Mouse (Mus musculus): ENCODE data around the gene Plekhg2. TPM values are rescaled to one million over a fixed set of nuclear protein-coding genes. Genes with fewer than 3 reads are reported as not detected.

Plekhg2 gene
- polyA plus RNA-seq, 1 experiment from 2014 or later = 15.9 TPM

DNA sequence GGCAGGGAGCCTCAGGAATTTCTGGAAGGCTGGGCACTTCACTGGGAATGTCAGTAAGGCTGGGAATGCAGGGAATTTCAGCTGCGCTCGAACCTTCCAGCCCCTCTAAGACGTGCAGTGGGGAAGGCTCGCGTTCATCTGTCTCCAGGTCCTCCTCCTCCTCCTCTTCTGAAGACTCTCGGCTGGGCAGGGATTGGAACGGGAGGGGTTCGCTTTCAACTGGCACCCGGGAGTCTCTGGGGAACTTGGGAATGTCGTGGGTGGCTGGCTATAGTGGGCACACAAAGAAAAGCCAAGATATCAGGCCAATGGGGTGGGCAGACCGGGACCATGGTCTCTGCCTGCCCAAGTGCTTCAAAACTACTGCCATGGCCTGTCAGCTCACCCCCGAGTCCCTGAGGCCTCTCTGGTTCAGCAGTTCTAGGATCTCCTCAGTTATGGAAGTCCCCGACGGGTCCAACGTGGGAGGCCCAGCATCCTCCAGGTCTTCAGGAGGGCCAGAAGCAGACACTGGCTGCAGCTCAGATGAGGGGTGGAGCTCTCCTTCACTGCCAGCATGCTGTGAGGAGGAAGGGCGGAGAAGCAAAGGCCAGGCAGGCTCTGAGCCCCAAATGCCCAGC lies 9.8 kb downstream of the Plekhg2 start:
- Histone ChIP-seq H3K27me3 (ENCODE audit: control insufficient read depth, insufficient read depth, low read length) (no peaks in the 10 kb centered on the region), H3K4me3 (ENCODE audit: low read depth, low read length) (no peak overlapping the region), H3K9me3 (ENCODE audit: control insufficient read depth, low read length) (no peaks in the 10 kb centered on the region), H3K9ac (replicated peaks; ENCODE audit: low read depth, low read length) (no peak overlapping the region), H3K27ac (ENCODE audit: low read depth, low read length) (no peak overlapping the region), H3K4me1 (ENCODE audit: control insufficient read depth, insufficient read depth, low read length) (no peaks in the 10 kb centered on the region), H3K4me2 (ENCODE audit: low read depth, low read length) (no peak overlapping the region), H3K36me3 (ENCODE audit: control insufficient read depth, insufficient read depth, low read length) (peaks cover 19% of the 10 kb centered on the region)
- 91% methylated on average over 16 of the region's 16 CpGs for WGBS
- ATAC-seq (ENCODE audit: low read depth) = no peak

DNA sequence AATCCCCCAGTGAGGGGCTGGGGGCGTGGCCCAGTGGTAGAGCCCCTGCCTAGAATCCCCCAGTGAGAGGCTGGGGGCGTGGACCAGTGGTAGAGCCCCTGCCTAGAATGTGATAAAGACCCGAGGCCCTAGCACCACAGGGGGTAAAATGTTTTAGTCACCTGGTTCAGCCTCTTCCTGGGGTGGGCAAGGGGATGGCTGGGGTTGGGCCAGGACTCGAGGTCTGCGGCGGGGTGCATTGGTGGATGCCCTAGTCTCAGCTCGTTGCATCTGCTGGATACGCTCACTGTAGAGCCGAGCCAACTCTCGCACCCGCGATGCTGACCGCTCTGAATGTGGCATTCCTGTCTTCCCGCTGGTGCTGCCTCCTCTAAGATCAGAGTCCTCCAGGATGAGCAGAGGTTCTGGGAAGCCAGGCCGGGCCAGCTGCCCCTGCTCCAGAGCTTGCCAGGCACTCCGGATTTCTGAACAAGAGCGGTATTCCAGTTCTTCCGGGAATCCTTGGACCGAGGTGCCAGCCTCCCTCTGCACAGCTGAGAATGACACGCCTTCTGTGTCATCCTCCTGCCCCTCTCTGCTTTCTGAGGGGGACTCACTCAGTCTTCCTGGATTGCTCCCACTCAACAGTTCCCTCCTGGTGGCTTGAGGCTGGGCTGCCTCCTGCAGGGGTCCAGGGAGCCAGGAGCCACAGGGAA lies 10.6 kb downstream of the Plekhg2 start:
- H3K9ac ChIP-seq (replicated peaks; ENCODE audit: low read depth, low read length) = no peak overlapping the region
- no peaks in the 10 kb centered on the region for H3K27me3 ChIP-seq (ENCODE audit: control insufficient read depth, insufficient read depth, low read length)
- no peaks in the 10 kb centered on the region for H3K9me3 ChIP-seq (ENCODE audit: control insufficient read depth, low read length)
- no peak overlapping the region for H3K4me3 ChIP-seq (ENCODE audit: low read depth, low read length)
- H3K36me3 ChIP-seq (ENCODE audit: control insufficient read depth, insufficient read depth, low read length) = peaks cover 16% of the 10 kb centered on the region
- no peaks in the 10 kb centered on the region for H3K4me1 ChIP-seq (ENCODE audit: control insufficient read depth, insufficient read depth, low read length)
- no peak overlapping the region for H3K27ac ChIP-seq (ENCODE audit: low read depth, low read length)
- no peak overlapping the region for H3K4me2 ChIP-seq (ENCODE audit: low read depth, low read length)
- ATAC-seq (ENCODE audit: low read depth) = no peak
- WGBS = 96% methylated on average over 20 of the region's 20 CpGs

DNA sequence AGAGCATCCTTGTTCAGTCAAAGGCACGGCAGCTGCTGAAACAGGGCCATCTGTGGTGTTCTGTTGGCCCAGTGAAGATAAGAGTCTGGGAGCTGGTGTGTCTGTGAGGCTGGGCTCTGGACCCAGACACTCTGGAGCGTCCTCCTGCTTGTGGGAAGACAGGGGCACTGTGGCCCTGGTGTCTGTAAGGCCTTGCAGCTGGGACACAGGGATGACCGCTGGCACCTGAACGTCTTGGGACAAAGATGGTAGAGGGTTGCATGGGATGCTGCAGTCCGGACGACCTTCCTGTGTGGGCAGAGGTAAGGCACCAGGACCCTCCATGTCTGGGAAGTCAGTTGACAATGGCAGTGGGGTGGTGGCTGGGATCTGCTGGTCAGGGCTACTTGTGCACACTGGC lies 12.1 kb downstream of the Plekhg2 start:
- no peak for ATAC-seq (ENCODE audit: low read depth)
- Histone ChIP-seq H3K4me2 (ENCODE audit: low read depth, low read length) (no peak overlapping the region), H3K27ac (ENCODE audit: low read depth, low read length) (no peak overlapping the region), H3K9ac (replicated peaks; ENCODE audit: low read depth, low read length) (no peak overlapping the region), H3K4me1 (ENCODE audit: control insufficient read depth, insufficient read depth, low read length) (no peaks in the 10 kb centered on the region), H3K4me3 (ENCODE audit: low read depth, low read length) (no peak overlapping the region), H3K27me3 (ENCODE audit: control insufficient read depth, insufficient read depth, low read length) (no peaks in the 10 kb centered on the region), H3K36me3 (ENCODE audit: control insufficient read depth, insufficient read depth, low read length) (peaks cover 16% of the 10 kb centered on the region), H3K9me3 (ENCODE audit: control insufficient read depth, low read length) (no peaks in the 10 kb centered on the region)
- WGBS = 92% methylated on average over 6 of the region's 6 CpGs

DNA sequence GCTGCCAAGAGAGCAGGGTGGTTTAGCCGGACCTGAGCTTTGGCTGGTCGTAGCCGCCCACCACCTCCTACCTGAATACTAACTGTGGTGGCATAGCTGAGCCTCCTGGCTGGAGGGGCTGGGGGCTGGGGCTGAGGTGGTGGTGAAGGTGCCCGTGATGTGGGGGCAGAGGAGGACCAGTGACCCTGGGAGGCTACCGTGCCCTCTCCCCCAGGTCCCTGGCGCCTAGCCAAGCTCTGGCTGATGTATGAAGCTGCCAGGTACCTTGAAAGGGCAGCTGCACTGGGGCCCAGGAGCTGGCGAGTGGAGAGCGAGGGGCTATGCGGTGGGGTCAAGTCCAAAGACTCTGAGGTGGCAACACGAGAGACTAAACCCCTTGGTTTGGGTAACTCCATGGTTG lies 12.5 kb downstream of the Plekhg2 start:
- 93% methylated on average over 10 of the region's 10 CpGs for WGBS
- Histone ChIP-seq H3K4me2 (ENCODE audit: low read depth, low read length) (no peak overlapping the region), H3K36me3 (ENCODE audit: control insufficient read depth, insufficient read depth, low read length) (peaks cover 15% of the 10 kb centered on the region), H3K4me3 (ENCODE audit: low read depth, low read length) (no peak overlapping the region), H3K27ac (ENCODE audit: low read depth, low read length) (no peak overlapping the region), H3K9ac (replicated peaks; ENCODE audit: low read depth, low read length) (no peak overlapping the region), H3K9me3 (ENCODE audit: control insufficient read depth, low read length) (no peaks in the 10 kb centered on the region), H3K4me1 (ENCODE audit: control insufficient read depth, insufficient read depth, low read length) (no peaks in the 10 kb centered on the region), H3K27me3 (ENCODE audit: control insufficient read depth, insufficient read depth, low read length) (no peaks in the 10 kb centered on the region)
- ATAC-seq (ENCODE audit: low read depth) = no peak

DNA sequence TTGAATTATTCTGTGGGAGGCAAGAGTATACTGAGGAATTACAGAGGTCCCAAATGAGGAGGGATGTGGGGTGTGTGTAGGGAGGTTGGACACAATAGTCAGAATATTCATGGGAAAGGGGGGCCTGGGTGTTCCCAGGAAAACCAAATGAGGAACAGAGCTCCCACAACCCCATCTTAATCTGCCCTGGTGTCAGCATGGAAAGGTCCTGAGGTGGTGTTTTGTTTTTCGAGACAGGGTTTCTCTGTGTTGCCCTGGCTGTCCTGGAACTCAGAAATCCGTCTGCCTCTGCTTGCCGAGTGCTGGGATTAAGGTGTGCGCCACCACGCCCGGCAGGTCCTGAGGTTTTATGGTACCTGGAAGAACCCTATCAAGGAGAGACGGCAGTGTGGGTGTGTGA lies 14.0 kb downstream of the Plekhg2 start:
- H3K4me1 ChIP-seq (ENCODE audit: control insufficient read depth, insufficient read depth, low read length) = no peaks in the 10 kb centered on the region
- H3K27me3 ChIP-seq (ENCODE audit: control insufficient read depth, insufficient read depth, low read length) = no peaks in the 10 kb centered on the region
- no peak overlapping the region for H3K4me3 ChIP-seq (ENCODE audit: low read depth, low read length)
- H3K9me3 ChIP-seq (ENCODE audit: control insufficient read depth, low read length) = no peaks in the 10 kb centered on the region
- H3K36me3 ChIP-seq (ENCODE audit: control insufficient read depth, insufficient read depth, low read length) = peaks cover 25% of the 10 kb centered on the region
- H3K4me2 ChIP-seq (ENCODE audit: low read depth, low read length) = no peak overlapping the region
- H3K9ac ChIP-seq (replicated peaks; ENCODE audit: low read depth, low read length) = 0 out of 2 replicates have a peak overlapping the region, but pooled peaks have one; percentile 0
- 76% methylated on average over 7 of the region's 7 CpGs for WGBS
- no peak overlapping the region for H3K27ac ChIP-seq (ENCODE audit: low read depth, low read length)
- ATAC-seq (ENCODE audit: low read depth) = no peak

DNA sequence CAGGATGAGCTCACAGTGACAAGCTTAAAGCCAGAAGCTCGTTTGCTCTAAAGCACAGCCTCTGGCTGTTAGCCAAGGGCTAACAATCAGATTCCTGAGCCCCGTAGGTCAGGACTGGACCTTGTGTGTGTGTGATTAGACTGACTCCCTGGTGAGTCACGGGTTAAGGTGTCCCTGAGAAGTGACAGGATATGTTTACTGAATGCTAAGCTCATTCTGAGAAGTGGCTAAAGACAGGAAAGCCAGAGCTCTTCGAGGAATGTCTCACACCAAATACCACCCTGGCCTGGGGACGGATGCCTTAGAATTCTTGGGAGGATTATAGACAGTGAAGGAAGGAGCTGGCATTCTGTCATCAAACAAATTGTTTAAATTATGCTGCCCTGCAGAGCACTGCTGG lies 14.4 kb downstream of the Plekhg2 start:
- H3K9me3 ChIP-seq (ENCODE audit: control insufficient read depth, low read length) = no peaks in the 10 kb centered on the region
- peaks cover 29% of the 10 kb centered on the region for H3K36me3 ChIP-seq (ENCODE audit: control insufficient read depth, insufficient read depth, low read length)
- H3K27me3 ChIP-seq (ENCODE audit: control insufficient read depth, insufficient read depth, low read length) = no peaks in the 10 kb centered on the region
- WGBS = 21% methylated on average over 5 of the region's 5 CpGs
- H3K4me2 ChIP-seq (ENCODE audit: low read depth, low read length) = no peak overlapping the region
- no peak overlapping the region for H3K27ac ChIP-seq (ENCODE audit: low read depth, low read length)
- no peak for ATAC-seq (ENCODE audit: low read depth)
- no peak overlapping the region for H3K4me3 ChIP-seq (ENCODE audit: low read depth, low read length)
- H3K4me1 ChIP-seq (ENCODE audit: control insufficient read depth, insufficient read depth, low read length) = no peaks in the 10 kb centered on the region
- 0 out of 2 replicates have a peak overlapping the region, but pooled peaks have one; percentile 0 for H3K9ac ChIP-seq (replicated peaks; ENCODE audit: low read depth, low read length)

DNA sequence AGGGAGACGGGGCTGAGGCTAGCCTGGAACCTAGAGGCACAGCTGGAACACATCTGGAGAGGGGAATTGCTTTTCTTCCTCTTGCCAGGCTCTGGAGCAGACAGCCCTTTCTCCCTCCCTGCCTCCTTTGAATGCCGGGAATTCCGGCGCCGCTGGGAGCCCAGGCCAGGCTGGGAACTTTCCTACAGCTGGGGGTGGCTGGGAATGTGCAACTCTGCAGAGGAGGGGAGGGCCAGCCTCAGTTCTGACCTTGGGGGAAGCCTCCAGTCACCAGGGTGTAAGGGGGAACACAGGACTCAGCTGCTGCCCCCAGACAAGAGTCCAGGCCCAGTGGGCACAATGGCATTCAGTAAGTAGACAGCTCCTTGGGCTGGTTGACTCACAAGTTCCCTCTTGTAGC lies 15.4 kb downstream of the Plekhg2 start:
- 16% methylated on average over 1 of the region's 5 CpGs for WGBS
- H3K4me1 ChIP-seq (ENCODE audit: control insufficient read depth, insufficient read depth, low read length) = no peaks in the 10 kb centered on the region; the same call in 1 of the 2 replicates
- H3K4me3 ChIP-seq (ENCODE audit: low read depth, low read length) = no peak overlapping the region
- 0 out of 2 replicates have a peak, but pooled peaks have one; percentile 28 for ATAC-seq (ENCODE audit: low read depth)
- H3K36me3 ChIP-seq (ENCODE audit: control insufficient read depth, insufficient read depth, low read length) = peaks cover 25% of the 10 kb centered on the region
- H3K27me3 ChIP-seq (ENCODE audit: control insufficient read depth, insufficient read depth, low read length) = no peaks in the 10 kb centered on the region
- H3K9ac ChIP-seq (replicated peaks; ENCODE audit: low read depth, low read length) = no peak overlapping the region
- H3K4me2 ChIP-seq (ENCODE audit: low read depth, low read length) = no peak overlapping the region
- no peaks in the 10 kb centered on the region for H3K9me3 ChIP-seq (ENCODE audit: control insufficient read depth, low read length)
- H3K27ac ChIP-seq (ENCODE audit: low read depth, low read length) = peak overlapping the region; percentile 34; the same call in 1 of the 2 replicates

DNA sequence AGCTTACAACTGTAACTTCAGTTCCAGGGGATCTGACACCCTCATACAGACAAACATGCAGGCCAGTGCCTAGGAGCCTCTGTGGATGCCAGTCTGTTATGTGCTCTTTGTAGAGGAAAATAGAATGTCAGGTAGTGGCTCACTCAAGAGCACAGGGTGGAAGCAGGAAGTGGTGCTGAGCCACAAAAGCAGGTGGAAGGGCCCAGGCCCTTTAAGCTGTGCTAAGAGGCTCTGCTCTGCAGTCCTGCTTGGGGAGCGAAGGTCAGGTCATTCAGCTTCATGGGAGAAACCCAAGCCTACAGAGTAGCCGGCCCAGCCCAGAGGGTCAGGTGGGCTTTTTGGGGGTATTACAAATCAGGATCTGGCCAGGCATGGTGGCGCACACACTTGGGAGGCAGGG lies 17.2 kb downstream of the Plekhg2 start:
- Histone ChIP-seq H3K4me2 (ENCODE audit: low read depth, low read length) (no peak overlapping the region), H3K9me3 (ENCODE audit: control insufficient read depth, low read length) (no peaks in the 10 kb centered on the region), H3K9ac (replicated peaks; ENCODE audit: low read depth, low read length) (no peak overlapping the region), H3K27ac (ENCODE audit: low read depth, low read length) (no peak overlapping the region), H3K27me3 (ENCODE audit: control insufficient read depth, insufficient read depth, low read length) (no peaks in the 10 kb centered on the region), H3K4me1 (ENCODE audit: control insufficient read depth, insufficient read depth, low read length) (peaks cover 8% of the 10 kb centered on the region), H3K4me3 (ENCODE audit: low read depth, low read length) (no peak overlapping the region), H3K36me3 (ENCODE audit: control insufficient read depth, insufficient read depth, low read length) (peaks cover 17% of the 10 kb centered on the region)
- 86% methylated on average over 3 of the region's 3 CpGs for WGBS
- no peak for ATAC-seq (ENCODE audit: low read depth)

DNA sequence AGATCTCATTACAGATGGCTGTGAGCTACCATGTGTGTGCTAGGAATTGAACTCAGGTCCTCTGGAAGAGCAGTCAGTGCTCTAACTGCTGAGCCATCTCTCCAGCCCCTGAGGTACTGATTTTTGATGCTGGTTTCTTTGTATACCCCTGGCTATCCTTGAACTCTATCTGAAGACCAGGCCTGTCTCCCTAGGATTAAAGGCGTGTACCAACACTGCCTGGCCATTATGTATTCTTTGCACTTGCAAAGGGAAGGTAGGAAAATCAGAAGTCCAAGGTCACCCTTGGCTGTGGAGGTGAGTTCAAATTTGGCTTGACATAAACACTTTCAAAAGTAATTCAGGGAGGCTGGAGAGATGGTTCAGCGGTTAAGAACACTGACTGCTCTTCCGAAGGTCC lies 17.8 kb downstream of the Plekhg2 start:
- Histone ChIP-seq H3K9me3 (ENCODE audit: control insufficient read depth, low read length) (no peaks in the 10 kb centered on the region), H3K4me1 (ENCODE audit: control insufficient read depth, insufficient read depth, low read length) (peaks cover 12% of the 10 kb centered on the region), H3K27ac (ENCODE audit: low read depth, low read length) (no peak overlapping the region), H3K36me3 (ENCODE audit: control insufficient read depth, insufficient read depth, low read length) (peaks cover 16% of the 10 kb centered on the region), H3K4me2 (ENCODE audit: low read depth, low read length) (no peak overlapping the region), H3K9ac (replicated peaks; ENCODE audit: low read depth, low read length) (no peak overlapping the region), H3K4me3 (ENCODE audit: low read depth, low read length) (no peak overlapping the region), H3K27me3 (ENCODE audit: control insufficient read depth, insufficient read depth, low read length) (no peaks in the 10 kb centered on the region)
- ATAC-seq (ENCODE audit: low read depth) = no peak
- WGBS = 88% methylated on average over 3 of the region's 3 CpGs

Data from neural tube, embryonic 14.5 days (tissue).